Mouse (Mus musculus): ENCODE results near the gene Synj2.

DNA sequence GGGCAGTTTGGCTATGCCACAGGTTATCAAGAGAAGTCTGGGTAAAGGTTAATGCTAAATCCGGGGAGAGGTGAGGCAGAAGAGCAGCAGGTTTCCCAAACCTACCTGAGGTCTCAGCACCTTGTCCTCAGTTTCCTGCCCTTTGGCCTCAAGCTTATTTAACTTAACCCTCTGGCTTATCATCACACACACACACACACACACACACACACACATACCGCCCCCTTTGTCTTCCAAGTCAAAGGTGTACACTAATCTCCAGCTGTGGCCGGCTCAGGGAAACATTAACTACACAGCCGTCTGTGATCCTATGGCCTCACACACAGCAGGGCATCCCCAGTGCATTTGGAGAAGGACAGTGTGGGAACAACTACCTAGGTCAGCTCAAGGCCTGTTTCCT, 77.3 kb downstream of the Synj2 start:
- no peak for TF ChIP-seq CTCF (IDR thresholded peaks at IDR 0.05; ENCODE audit: control insufficient read depth, insufficient read depth, low read length)
- no peak for TF ChIP-seq POLR2A (IDR thresholded peaks at IDR 0.05; ENCODE audit: borderline replicate concordance, control insufficient read depth, low read depth, low read length)

Measured in bone marrow, adult 2 months (tissue).